Mouse (Mus musculus): ENCODE data around the gene Psmb6. TPM values are rescaled to one million over a fixed set of nuclear protein-coding genes. Genes with fewer than 3 reads are reported as not detected.
"Not testable (repeated sequence)": the region's sequence is repeated elsewhere in the genome, so short reads cannot be mapped to it uniquely, and the experiment has no call there.

Psmb6 gene
- total RNA-seq, 2 experiments from 2014 or later, result 289 to 310 TPM

GRCm38 (mm10) chr11:70564276-70564873 lies 39.2 kb downstream of the Psmb6 start:
- DNase-seq (ENCODE audit: low spot score in 2 of 2), result no peak

- DNase-seq (ENCODE audit: low spot score in 2 of 2), result no peak
Observed at GRCm38 (mm10) chr11:70566586-70566985, 41.4 kb downstream of the Psmb6 start.

- not testable (repeated sequence) for DNase-seq (ENCODE audit: low spot score in 2 of 2)
Observed at GRCm38 (mm10) chr11:70570614-70571013, 45.4 kb downstream of the Psmb6 start.

- no peak for DNase-seq (ENCODE audit: low spot score in 2 of 2)
Observed at GRCm38 (mm10) chr11:70571641-70572040, 46.5 kb downstream of the Psmb6 start.

GRCm38 (mm10) chr11:70572348-70572902 lies 47.3 kb downstream of the Psmb6 start:
- no peak for DNase-seq (ENCODE audit: low spot score in 2 of 2)

GRCm38 (mm10) chr11:70573872-70574271 lies 48.7 kb downstream of the Psmb6 start:
- no peak for DNase-seq (ENCODE audit: low spot score in 2 of 2)

GRCm38 (mm10) chr11:70577201-70577600 lies 52.0 kb downstream of the Psmb6 start:
- DNase-seq (ENCODE audit: low spot score in 2 of 2), result no peak

Other genes with a start within 250 kb of the Psmb6 start
- gene Alox12e, start 202.7 kb upstream of the Psmb6 start, total RNA-seq (2021), result not detected
- 1 to 10 TPM in 1 of 2 experiments, under 1 TPM in 1; 0.95 to 1.5 TPM for gene Alox15, start 173.3 kb upstream of the Psmb6 start, total RNA-seq (2021)
- 10 to 100 TPM; 37.2 to 40.5 TPM for gene Pelp1, start 115.3 kb upstream of the Psmb6 start, total RNA-seq (2021)
- 10 to 100 TPM; 30.4 to 32.3 TPM for gene Arrb2, start 92.7 kb upstream of the Psmb6 start, total RNA-seq (2021)
- 10 to 100 TPM; 17.3 to 18.6 TPM for gene Med11, start 73.4 kb upstream of the Psmb6 start, total RNA-seq (2021)
- 1 to 10 TPM; 2.2 to 2.3 TPM for gene Zmynd15, start 65.9 kb upstream of the Psmb6 start, total RNA-seq (2021)
- 1 to 10 TPM; 5.8 to 7.4 TPM for gene Cxcl16, start 65.4 kb upstream of the Psmb6 start, total RNA-seq (2021)
- gene Tm4sf5, start 20.1 kb upstream of the Psmb6 start, total RNA-seq (2021), result 1 to 10 TPM; 1.3 TPM
- gene Vmo1, start 10.8 kb upstream of the Psmb6 start, total RNA-seq (2021), result under 1 TPM; 0.51 to 0.64 TPM
- 1 to 10 TPM in 1 of 2 experiments, not detected in 1; 5.0 TPM for gene Gltpd2, start 6.2 kb upstream of the Psmb6 start, total RNA-seq (2021)
- not detected for gene Gm40193, start 7.6 kb downstream of the Psmb6 start, total RNA-seq (2021)
- 10 to 100 TPM; 11.8 to 15.4 TPM for gene Pld2, start 14.7 kb downstream of the Psmb6 start, total RNA-seq (2021)
- gene Mink1, start 37.5 kb downstream of the Psmb6 start, total RNA-seq (2021), result 10 to 100 TPM; 67.7 to 67.8 TPM
- not detected for gene 4930544D05Rik, start 90.5 kb downstream of the Psmb6 start, total RNA-seq (2021)
- gene Chrne, start 93.8 kb downstream of the Psmb6 start, total RNA-seq (2021), result under 1 TPM in 1 of 2 experiments, not detected in 1; 0.36 TPM
- 1 to 10 TPM in 1 of 2 experiments, under 1 TPM in 1; 0.28 to 1.2 TPM for gene Gp1ba, start 113.8 kb downstream of the Psmb6 start, total RNA-seq (2021)
- 100 to 1,000 TPM; 100 to 106 TPM for gene Rnf167, start 121.9 kb downstream of the Psmb6 start, total RNA-seq (2021)
- 100 to 1,000 TPM; 153 TPM for gene Slc25a11, start 122.1 kb downstream of the Psmb6 start, total RNA-seq (2021)
- gene Pfn1, start 129.3 kb downstream of the Psmb6 start, total RNA-seq (2021), result 100 to 1,000 TPM; 804 to 830 TPM
- gene Eno3, start 131.8 kb downstream of the Psmb6 start, total RNA-seq (2021), result 100 to 1,000 TPM in 1 of 2 experiments, 10 to 100 TPM in 1; 72.6 to 112 TPM
- gene Spag7, start 144.0 kb downstream of the Psmb6 start, total RNA-seq (2021), result 10 to 100 TPM; 82.0 to 87.2 TPM
- 10 to 100 TPM; 36.2 to 37.8 TPM for gene Camta2, start 162.7 kb downstream of the Psmb6 start, total RNA-seq (2021)
- 10 to 100 TPM in 1 of 2 experiments, 1 to 10 TPM in 1; 7.0 to 10.2 TPM for gene Inca1, start 174.8 kb downstream of the Psmb6 start, total RNA-seq (2021)
- gene Kif1c, start 175.2 kb downstream of the Psmb6 start, total RNA-seq (2021), result 100 to 1,000 TPM; 135 to 149 TPM
- gene Zfp3, start 238.8 kb downstream of the Psmb6 start, total RNA-seq (2021), result 10 to 100 TPM; 12.9 to 13.2 TPM